Mouse (Mus musculus): ENCODE results near the gene Ntan1. TPM values are rescaled to one million over a fixed set of nuclear protein-coding genes. Genes with fewer than 3 reads are reported as not detected.
"Not testable (repeated sequence)": the region's sequence is repeated elsewhere in the genome, so short reads cannot be mapped to it uniquely, and the experiment has no call there.

Gene Ntan1
- 34.8 and 44.6 TPM in 2 replicates for polyA plus RNA-seq (2012; rRNA removed)

- under 1% methylated on average over 58 of the region's 58 CpGs for WGBS
- DNase-seq (ENCODE audit: low read depth, low spot score) = peak; percentile 83
Observed at GRCm38 (mm10) chr16:13818560-13819393, at the start of gene Ntan1. TSS of gene Ntan1 (plus strand) at chr16:13818845.

GRCm38 (mm10) chr16:13771603-13772002 is 47.0 kb upstream of the Ntan1 start:
- WGBS = 57% methylated on average over 4 of the region's 4 CpGs

GRCm38 (mm10) chr16:13772051-13772450 is 46.6 kb upstream of the Ntan1 start:
- not testable (repeated sequence) for DNase-seq (ENCODE audit: low read depth, low spot score)
- WGBS = 72% methylated on average over 5 of the region's 5 CpGs

More at GRCm38 (mm10) chr16:13771603-13772002, 47.0 kb upstream of the Ntan1 start:
- DNase-seq (ENCODE audit: low read depth, low spot score) = not testable (repeated sequence)

GRCm38 (mm10) chr16:13774011-13774410 is 44.6 kb upstream of the Ntan1 start:
- 58% methylated on average over 2 of the region's 2 CpGs for WGBS
- DNase-seq (ENCODE audit: low read depth, low spot score) = not testable (repeated sequence)

GRCm38 (mm10) chr16:13774651-13775050 is 44.0 kb upstream of the Ntan1 start:
- DNase-seq (ENCODE audit: low read depth, low spot score) = not testable (repeated sequence)
- 76% methylated on average over 3 of the region's 3 CpGs for WGBS

- under 1% methylated on average over 57 of the region's 57 CpGs for WGBS
- peak; percentile 72 for DNase-seq (ENCODE audit: low read depth, low spot score)
Observed at GRCm38 (mm10) chr16:13780353-13781036, 38.1 kb upstream of the Ntan1 start, which contains the start of gene Rrn3. TSS of gene Rrn3 (plus strand) at chr16:13780708.

- DNase-seq (ENCODE audit: low read depth, low spot score) = no peak
- 21% methylated on average over 8 of the region's 8 CpGs for WGBS
Observed at GRCm38 (mm10) chr16:13781216-13781615, 37.4 kb upstream of the Ntan1 start.

GRCm38 (mm10) chr16:13785932-13786331 is 32.7 kb upstream of the Ntan1 start:
- DNase-seq (ENCODE audit: low read depth, low spot score) = no peak
- 78% methylated on average over 3 of the region's 3 CpGs for WGBS

- not testable (repeated sequence) for DNase-seq (ENCODE audit: low read depth, low spot score)
- 76% methylated on average over 2 of the region's 2 CpGs for WGBS
Observed at GRCm38 (mm10) chr16:13793441-13793840, 25.2 kb upstream of the Ntan1 start.

- WGBS = 93% methylated on average over 5 of the region's 5 CpGs
- DNase-seq (ENCODE audit: low read depth, low spot score) = no peak
Observed at GRCm38 (mm10) chr16:13796746-13797175, 21.9 kb upstream of the Ntan1 start.

GRCm38 (mm10) chr16:13801231-13801630 is 17.4 kb upstream of the Ntan1 start:
- DNase-seq (ENCODE audit: low read depth, low spot score) = no peak
- 89% methylated on average over 4 of the region's 4 CpGs for WGBS

- DNase-seq (ENCODE audit: low read depth, low spot score) = no peak
- WGBS = 78% methylated on average over 5 of the region's 5 CpGs
Observed at GRCm38 (mm10) chr16:13804666-13805065, 14.0 kb upstream of the Ntan1 start.

GRCm38 (mm10) chr16:13807616-13808015 is 11.0 kb upstream of the Ntan1 start:
- no peak for DNase-seq (ENCODE audit: low read depth, low spot score)
- WGBS = 81% methylated on average over 4 of the region's 4 CpGs

- 93% methylated on average over 7 of the region's 7 CpGs for WGBS
- DNase-seq (ENCODE audit: low read depth, low spot score) = no peak
Observed at GRCm38 (mm10) chr16:13808410-13808809, 10.2 kb upstream of the Ntan1 start.

- 92% methylated on average over 6 of the region's 6 CpGs for WGBS
- no peak for DNase-seq (ENCODE audit: low read depth, low spot score)
Observed at GRCm38 (mm10) chr16:13812152-13812551, 6.5 kb upstream of the Ntan1 start.

GRCm38 (mm10) chr16:13813200-13813599 is 5.4 kb upstream of the Ntan1 start:
- 92% methylated on average over 3 of the region's 3 CpGs for WGBS
- DNase-seq (ENCODE audit: low read depth, low spot score) = no peak

GRCm38 (mm10) chr16:13819394-13819743 is 724 bp downstream of the Ntan1 start:
- DNase-seq (ENCODE audit: low read depth, low spot score) = no peak
- under 1% methylated on average over 36 of the region's 36 CpGs for WGBS

- no peak for DNase-seq (ENCODE audit: low read depth, low spot score)
- WGBS = 13% methylated on average over 12 of the region's 12 CpGs
Observed at GRCm38 (mm10) chr16:13819806-13820500, 1.3 kb downstream of the Ntan1 start.

GRCm38 (mm10) chr16:13820771-13821170 is 2.1 kb downstream of the Ntan1 start:
- 98% methylated on average over 5 of the region's 5 CpGs for WGBS

More at GRCm38 (mm10) chr16:13820771-13821170, 2.1 kb downstream of the Ntan1 start:
- no peak for DNase-seq (ENCODE audit: low read depth, low spot score)
